Comparison of ENCODE assay signal across 9 mouse cellular contexts in the genomic region with DNA sequence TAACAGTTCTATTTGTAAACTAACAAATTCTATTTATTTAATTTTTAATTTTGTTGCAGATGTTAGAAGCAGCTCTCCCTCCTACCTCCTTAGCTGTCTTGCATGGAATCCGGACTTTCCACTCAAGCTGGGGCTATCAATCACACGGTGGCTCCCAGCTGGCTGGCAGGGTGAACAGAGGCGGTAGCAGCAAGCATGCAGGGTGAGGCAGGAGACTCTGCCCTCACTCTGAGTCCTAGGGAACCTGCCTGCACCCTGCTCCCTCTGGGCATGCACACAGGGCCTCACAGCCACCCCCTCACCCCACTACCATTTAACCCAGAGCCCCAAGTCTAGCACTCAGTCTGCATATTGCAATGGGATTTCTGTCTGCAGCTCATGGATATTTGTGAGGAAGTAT.
A peak's percentile ranks its signal among the peaks of the same experiment; 100 is the strongest.
DNase-seq lines count a peak whose midpoint lies in the region; ATAC-seq and TF ChIP-seq lines count a peak whose summit lies in the region.
"Had no signal": no experiment of that assay in that cellular context is flagged by ENCODE, and none has a peak within 500 bp of the region (broad histone marks: within the 10 kb centered on the region; RNA-seq: fewer than 3 reads in every experiment).

No protein-coding gene starts in this region.

- no peaks in the 10 kb centered on the region for H3K9me3 ChIP-seq in heart, embryonic 10.5 days
- H3K9me3 ChIP-seq in liver, postnatal 0 days (ENCODE audit: low read length), result no peaks in the 10 kb centered on the region
- H3K9me3 ChIP-seq: heart, embryonic 15.5 days had no signal

- no peak for ATAC-seq in liver, postnatal 0 days

- H3K4me1 ChIP-seq in heart, embryonic 10.5 days, result peaks cover 71% of the 10 kb centered on the region
- no peaks in the 10 kb centered on the region for H3K4me1 ChIP-seq in liver, postnatal 0 days (ENCODE audit: insufficient read depth)

- WGBS in heart, embryonic 10.5 days, result 8% methylated on average over 3 of the region's 3 CpGs
- 34% methylated on average over 3 of the region's 3 CpGs for WGBS in liver, postnatal 0 days (ENCODE audit: insufficient replicate concordance)

- TF ChIP-seq EP300 in liver, postnatal 0 days (IDR thresholded peaks at IDR 0.05; ENCODE audit: low read depth), result no peak

- H3K4me3 ChIP-seq in heart, embryonic 10.5 days, result 0 out of 2 replicates have a peak overlapping the region, but pooled peaks have one; percentile 3
- no peak overlapping the region for H3K4me3 ChIP-seq in liver, postnatal 0 days (ENCODE audit: low read depth, low read length)
- H3K4me3 ChIP-seq: heart, embryonic 15.5 days had no signal

- H3K9ac ChIP-seq in liver, postnatal 0 days (replicated peaks), result no peak overlapping the region
- H3K9ac ChIP-seq: heart, embryonic 15.5 days had no signal

- no peak overlapping the region for H3K4me2 ChIP-seq in liver, postnatal 0 days (ENCODE audit: low read depth, low read length)

- TF ChIP-seq CTCF in liver, postnatal 0 days (IDR thresholded peaks at IDR 0.05; ENCODE audit: low read depth), result no peak

- peak; percentile 58 for DNase-seq in heart, embryonic 10.5 days (ENCODE audit: low spot score)
- DNase-seq in heart, adult 8-10 months (ENCODE audit: low spot score), result no peak
- peak; percentile 81 for DNase-seq in adipocyte (ENCODE audit: low spot score)
- DNase-seq in gastrocnemius, postnatal 10 days, result peak; percentile 30
- DNase-seq in kidney, postnatal 4 days, result peak; percentile 45 to 65
- no peak for DNase-seq in liver, postnatal 0 days
- DNase-seq in heart, postnatal 36 days, result no peak
- no peak for DNase-seq in heart, adult 18-20 months

- peaks cover 35% of the 10 kb centered on the region for H3K27me3 ChIP-seq in heart, embryonic 10.5 days (ENCODE audit: insufficient read depth, poor library complexity, severe bottlenecking)
- no peaks in the 10 kb centered on the region for H3K27me3 ChIP-seq in liver, postnatal 0 days (ENCODE audit: insufficient read depth, low read length)

- intact Hi-C loops in heart, postnatal 36 days (cut with DNase I), result no loop called here

- 0 out of 2 replicates have a peak overlapping the region, but pooled peaks have one; percentile 25 for H3K27ac ChIP-seq in heart, embryonic 10.5 days
- no peak overlapping the region for H3K27ac ChIP-seq in liver, postnatal 0 days (ENCODE audit: low read depth)
- H3K27ac ChIP-seq: heart, embryonic 15.5 days had no signal

- H3K36me3 ChIP-seq in heart, embryonic 10.5 days, result no peaks in the 10 kb centered on the region
- H3K36me3 ChIP-seq in liver, postnatal 0 days (replicated peaks; ENCODE audit: insufficient read depth, low read length), result no peaks in the 10 kb centered on the region
- H3K36me3 ChIP-seq: heart, embryonic 15.5 days had no signal

Comparison
In these comparisons a context has a peak if more than half of its experiments do, and no peak if none do; other contexts are left out.
1. DNase-seq: peak in heart, embryonic 10.5 days (single experiment), adipocyte (single experiment), gastrocnemius, postnatal 10 days (single experiment) and kidney, postnatal 4 days (2 of 2); none in heart, adult 8-10 months (single experiment), liver, postnatal 0 days (single experiment), heart, postnatal 36 days (0 of 2) and heart, adult 18-20 months (0 of 2).